Mouse (Mus musculus) lung, adult 2 months (tissue): ENCODE data around the gene Uri1.

Experiments used
- CTCF ChIP-seq: fragments of 200-500 bp; IDR thresholded peaks from 2 replicates; pipeline ENCODE4 v1.5.1; 2011; ENCODE audit warnings: mild to moderate bottlenecking, low read length, control low read depth; ENCODE audit not compliant: insufficient read depth
- POLR2A ChIP-seq: fragments of 200-500 bp; IDR thresholded peaks from 2 replicates; pipeline ENCODE4 v1.6.1; 2011; ENCODE audit warnings: low read depth, mild to moderate bottlenecking, control low read depth, low read length, borderline replicate concordance; ENCODE audit errors: extremely low read depth

- no peak for TF ChIP-seq CTCF
- no peak for TF ChIP-seq POLR2A
Measured at GRCm38 (mm10) chr7:37911114-37911801, 112.1 kb downstream of the Uri1 start.
